Mouse (Mus musculus): Measurements from ENCODE around the gene Gm7876. TPM values are rescaled to one million over a fixed set of nuclear protein-coding genes. Genes with fewer than 3 reads are reported as not detected.

Gene Gm7876
- polyA plus RNA-seq (2012; rRNA removed), result not detected in 2 replicates

DNA sequence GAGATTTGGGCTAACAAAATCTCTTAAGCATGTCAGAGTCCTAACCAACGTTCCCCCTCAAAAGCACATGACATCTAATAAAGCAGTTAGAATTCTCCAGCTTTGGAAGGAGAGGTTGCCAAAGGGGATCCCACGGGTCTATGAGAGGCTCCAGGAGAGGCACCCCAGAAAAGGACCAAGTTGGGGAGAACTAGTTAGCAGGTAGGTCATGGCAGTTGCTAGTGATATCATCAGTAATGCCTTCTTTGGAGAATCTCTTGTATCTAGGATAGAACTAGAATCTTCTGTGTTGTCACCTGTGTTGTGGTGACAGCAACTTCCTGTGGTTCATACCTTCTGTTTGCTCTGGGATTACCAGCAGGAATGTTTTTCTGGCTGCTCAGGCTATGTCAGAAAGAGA is at the start of gene Gm7876:
Gene Gm7876 (plus strand): TSS at position 301 of the 400 bp plus-strand sequence.

DNA sequence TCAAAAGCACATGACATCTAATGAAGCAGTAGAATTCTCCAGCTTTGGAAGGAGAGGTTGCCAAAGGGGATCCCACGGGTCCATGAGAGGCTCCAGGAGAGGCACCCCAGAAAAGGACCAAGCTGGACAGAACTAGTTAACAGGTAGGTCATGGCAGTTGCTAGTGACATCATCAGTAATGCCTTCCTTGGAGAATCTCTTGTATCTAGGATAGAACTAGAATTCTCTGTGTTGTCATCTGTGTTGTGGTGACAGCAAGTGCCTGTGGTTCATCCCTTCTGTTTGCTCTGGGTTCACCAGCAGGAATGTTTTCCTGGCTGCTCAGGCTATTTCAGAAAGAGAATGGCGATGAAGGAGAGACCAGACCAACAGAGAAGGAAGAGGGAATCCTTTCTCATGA is 45.1 kb upstream of the Gm7876 start, which contains the start of gene Gm3239:
Gene Gm3239 (plus strand): TSS at position 301 of the 400 bp plus-strand sequence.

GRCm38 (mm10) chr14:4726038-4726880 is 17.2 kb downstream of the Gm7876 start, which contains the start of gene Gm3252:
Gm3252 (plus strand) TSS chr14:4726775.

Other genes starting within 250 kb of the Gm7876 start
- not detected in 2 replicates for gene Gm3182, start 227.5 kb upstream of the Gm7876 start, polyA plus RNA-seq (2012; rRNA removed)
- gene Gm3047, start 153.8 kb upstream of the Gm7876 start, polyA plus RNA-seq (2012; rRNA removed), result not detected in 2 replicates
- gene Gm8159, start 76.9 kb upstream of the Gm7876 start, polyA plus RNA-seq (2012; rRNA removed), result not detected in 2 replicates
- gene Gm3239, start 45.0 kb upstream of the Gm7876 start, polyA plus RNA-seq (2012; rRNA removed), result not detected in 2 replicates
- gene Gm3252, start 17.5 kb downstream of the Gm7876 start, polyA plus RNA-seq (2012; rRNA removed), result not detected in 2 replicates
- gene Gm9602, start 67.1 kb downstream of the Gm7876 start, polyA plus RNA-seq (2012; rRNA removed), result not detected in 2 replicates
- not detected in 2 replicates for gene Gm3269, start 128.9 kb downstream of the Gm7876 start, polyA plus RNA-seq (2012; rRNA removed)
- not detected in 2 replicates for gene Gm3264, start 146.3 kb downstream of the Gm7876 start, polyA plus RNA-seq (2012; rRNA removed)
- not detected in 2 replicates for gene Gm3278, start 183.2 kb downstream of the Gm7876 start, polyA plus RNA-seq (2012; rRNA removed)

All from liver, embryonic 14 days (tissue).